Mouse (Mus musculus): ENCODE results near the gene Eif4h.

- TF ChIP-seq CTCF (IDR thresholded peaks at IDR 0.05; ENCODE audit: low read depth) (no peak), EP300 (IDR thresholded peaks at IDR 0.05; ENCODE audit: low read depth) (no peak)
Observed at GRCm38 (mm10) chr5:134688086-134688717, 48.9 kb upstream of the Eif4h start, which contains the start of gene Limk1.
